Mouse (Mus musculus) neural tube, postnatal 0 days (tissue): ENCODE data around the gene Smpdl3b. TPM values are rescaled to one million over a fixed set of nuclear protein-coding genes. Genes with fewer than 3 reads are reported as not detected.

Experiments
- polyA plus RNA-seq: library from polyadenylated mRNA; unstranded; fragments of >200 nt; fragmentation: Nextera tagmentation; extraction: Ambion mirVana; gene quantifications from 2 replicates; pipeline ENCODE4 v1.2.1, GENCODE M21; 2015

Gene Smpdl3b
- polyA plus RNA-seq: 1.5 TPM in 2 replicates

GRCm38 (mm10) chr4:132756974-132757373 lies at the start of gene Smpdl3b:
TSS of gene Smpdl3b (minus strand) at chr4:132757252.

GRCm38 (mm10) chr4:132796196-132796886 lies 39.3 kb upstream of the Smpdl3b start, which contains the start of gene Themis2:
TSS of gene Themis2 (minus strand) at chr4:132796387.

GRCm38 (mm10) chr4:132767914-132768876 lies 11.1 kb upstream of the Smpdl3b start, which contains the start of gene Rpa2:
TSS of gene Rpa2 (plus strand) at chr4:132768332.

GRCm38 (mm10) chr4:132732148-132732684 lies 24.8 kb downstream of the Smpdl3b start, which contains the start of gene Xkr8:
TSS of gene Xkr8 (minus strand) at chr4:132732546.

Other genes starting within 250 kb of the Smpdl3b start
- 20.9 and 21.0 TPM in 2 replicates for gene Sesn2, start 246.8 kb downstream of the Smpdl3b start, polyA plus RNA-seq
- 1,673 and 1,697 TPM in 2 replicates for gene Atpif1, start 223.6 kb downstream of the Smpdl3b start, polyA plus RNA-seq
- 134 and 151 TPM in 2 replicates for gene Dnajc8, start 221.7 kb downstream of the Smpdl3b start, polyA plus RNA-seq
- gene Ptafr, start 193.2 kb downstream of the Smpdl3b start, polyA plus RNA-seq: 0.74 and 1.0 TPM in 2 replicates
- 6.5 and 6.9 TPM in 2 replicates for gene Eya3, start 118.3 kb downstream of the Smpdl3b start, polyA plus RNA-seq
- 6.4 and 8.7 TPM in 2 replicates for gene Xkr8, start 24.7 kb downstream of the Smpdl3b start, polyA plus RNA-seq
- gene Rpa2, start 11.1 kb upstream of the Smpdl3b start, polyA plus RNA-seq: 30.8 and 33.0 TPM in 2 replicates
- 0.59 and 0.64 TPM in 2 replicates for gene Themis2, start 39.1 kb upstream of the Smpdl3b start, polyA plus RNA-seq
- 34.5 and 35.2 TPM in 2 replicates for gene Ppp1r8, start 85.9 kb upstream of the Smpdl3b start, polyA plus RNA-seq
- 112 and 118 TPM in 2 replicates for gene Stx12, start 127.3 kb upstream of the Smpdl3b start, polyA plus RNA-seq
- 34.6 and 36.4 TPM in 2 replicates for gene Fam76a, start 165.3 kb upstream of the Smpdl3b start, polyA plus RNA-seq
- 0.13 and 0.19 TPM in 2 replicates for gene Fgr, start 216.8 kb upstream of the Smpdl3b start, polyA plus RNA-seq